Mouse (Mus musculus): ENCODE results near the gene Klf11. TPM values are rescaled to one million over a fixed set of nuclear protein-coding genes. Genes with fewer than 3 reads are reported as not detected.
A peak's percentile ranks its signal among the peaks of the same experiment; 100 is the strongest.
"Not testable (repeated sequence)": the region's sequence is repeated elsewhere in the genome, so short reads cannot be mapped to it uniquely, and the experiment has no call there.

The Klf11 gene
- polyA plus RNA-seq, 1 experiment from 2014 or later: 12.3 TPM

DNA sequence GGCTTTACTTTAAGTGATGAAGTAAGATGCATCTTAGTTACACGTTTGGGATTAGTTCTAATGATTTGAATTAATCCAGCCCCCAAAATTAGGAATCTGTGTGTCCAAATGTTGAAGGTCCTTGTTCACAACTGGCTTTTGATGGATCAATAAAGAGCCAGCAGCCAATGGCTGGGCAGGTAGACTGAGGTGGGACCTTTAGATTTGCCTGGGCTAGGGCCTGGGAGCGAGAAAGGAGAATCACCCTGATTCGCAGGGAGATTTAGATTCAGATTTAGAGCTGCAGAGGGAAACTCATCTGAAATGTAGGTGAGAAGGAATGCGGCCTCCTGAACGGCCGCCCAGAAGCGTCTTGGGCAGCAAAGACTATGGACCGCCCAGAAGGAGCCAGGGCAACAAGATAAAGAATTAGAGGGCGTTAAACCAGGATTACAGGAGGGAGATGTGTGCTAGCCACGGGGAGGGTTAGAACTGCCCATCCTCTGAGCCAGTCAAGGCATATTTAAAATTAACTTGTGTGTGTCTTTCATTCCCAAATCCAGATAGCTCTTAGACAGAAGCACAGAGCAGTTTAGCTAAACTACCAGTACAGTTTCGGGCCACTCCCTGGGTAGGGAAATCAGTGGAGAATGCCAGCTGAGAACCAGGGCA lies 35.7 kb downstream of the Klf11 start:
- H3K27me3 ChIP-seq (ENCODE audit: insufficient read depth, low read length): peaks cover 2% of the 10 kb centered on the region
- H3K27ac ChIP-seq (ENCODE audit: low read depth): peak overlapping the region; percentile 44
- no peak for ATAC-seq (ENCODE audit: insufficient read depth)
- DNase-seq: no peak
- H3K9ac ChIP-seq: no peak overlapping the region
- H3K4me1 ChIP-seq (ENCODE audit: insufficient read depth): peaks cover 4% of the 10 kb centered on the region; the same call in 1 of the 2 replicates
- H3K4me2 ChIP-seq: no peak overlapping the region
- WGBS: 53% methylated on average over 11 of the region's 11 CpGs
- H3K9me3 ChIP-seq (ENCODE audit: low read depth, low read length): no peaks in the 10 kb centered on the region
- no peak overlapping the region for H3K4me3 ChIP-seq (ENCODE audit: low read depth, low read length)
- no peak for TF ChIP-seq CTCF (IDR thresholded peaks at IDR 0.05; ENCODE audit: low read depth)
- H3K36me3 ChIP-seq (ENCODE audit: insufficient read depth): no peaks in the 10 kb centered on the region

GRCm38 (mm10) chr12:24690351-24690750 lies 39.3 kb downstream of the Klf11 start:
- TF ChIP-seq CTCF (IDR thresholded peaks at IDR 0.05; ENCODE audit: low read depth): no peak
- Histone ChIP-seq H3K36me3 (ENCODE audit: insufficient read depth) (no peaks in the 10 kb centered on the region), H3K9me3 (ENCODE audit: low read depth, low read length) (no peaks in the 10 kb centered on the region), H3K4me3 (ENCODE audit: low read depth, low read length) (no peak overlapping the region), H3K9ac (no peak overlapping the region), H3K4me2 (no peak overlapping the region), H3K27me3 (ENCODE audit: insufficient read depth, low read length) (no peaks in the 10 kb centered on the region), H3K27ac (ENCODE audit: low read depth) (no peak overlapping the region), H3K4me1 (ENCODE audit: insufficient read depth) (no peaks in the 10 kb centered on the region)
- WGBS: 83% methylated on average over 3 of the region's 3 CpGs
- ATAC-seq (ENCODE audit: insufficient read depth) (no peak), DNase-seq (no peak)

DNA sequence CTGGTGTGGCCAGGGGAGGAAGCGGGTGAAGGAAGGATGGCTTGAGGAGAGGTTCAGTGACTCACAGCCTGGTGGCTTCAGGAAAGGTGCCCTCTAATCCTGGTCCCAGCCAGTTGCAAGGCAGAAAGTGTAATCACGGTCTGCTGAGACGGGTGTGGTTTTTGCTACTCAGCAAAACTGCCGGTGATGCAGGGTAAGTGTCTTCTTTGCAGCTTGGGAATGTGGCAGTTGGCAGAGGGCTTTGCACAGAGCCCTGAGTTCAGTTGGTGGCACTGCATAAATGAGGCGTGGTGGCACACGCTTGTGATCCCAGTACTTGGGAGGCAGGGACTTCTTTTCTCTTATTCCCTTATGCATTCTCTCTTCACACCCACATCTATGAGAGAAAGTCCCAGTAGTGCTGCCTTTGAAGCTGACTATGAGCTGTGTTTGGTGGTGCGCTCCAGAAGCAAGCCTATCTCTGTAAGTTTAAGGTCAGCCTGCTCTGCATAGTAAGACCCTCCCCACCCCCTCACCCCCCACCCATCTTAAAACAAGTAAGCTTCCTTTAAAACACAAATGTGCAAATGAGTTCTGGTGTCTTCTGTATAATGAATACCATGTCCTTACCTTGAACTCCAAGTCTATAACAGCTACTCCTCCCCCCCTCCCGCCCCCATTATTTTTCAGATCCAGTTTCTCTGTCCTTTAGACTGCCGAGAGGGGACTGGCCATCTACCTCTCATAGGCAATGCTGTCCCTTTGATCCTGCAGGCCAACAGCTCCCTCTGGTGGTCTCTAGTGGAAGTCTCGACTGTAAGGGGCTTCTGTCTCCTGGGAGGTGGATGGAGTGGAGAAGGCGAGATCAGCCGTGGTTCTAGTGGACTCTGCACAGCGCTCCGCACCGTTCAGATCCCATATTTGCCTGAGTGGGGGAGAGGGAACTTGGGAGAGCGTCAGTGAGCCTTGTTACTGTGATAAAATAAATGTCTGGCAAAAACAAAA lies 45.7 kb downstream of the Klf11 start:
- Histone ChIP-seq H3K4me2 (no peak overlapping the region), H3K36me3 (ENCODE audit: insufficient read depth) (no peaks in the 10 kb centered on the region), H3K9ac (no peak overlapping the region), H3K9me3 (ENCODE audit: low read depth, low read length) (no peaks in the 10 kb centered on the region), H3K27ac (ENCODE audit: low read depth) (no peak overlapping the region), H3K4me3 (ENCODE audit: low read depth, low read length) (no peak overlapping the region), H3K27me3 (ENCODE audit: insufficient read depth, low read length) (no peaks in the 10 kb centered on the region), H3K4me1 (ENCODE audit: insufficient read depth) (no peaks in the 10 kb centered on the region)
- ATAC-seq (ENCODE audit: insufficient read depth): peak; percentile 84
- TF ChIP-seq CTCF (IDR thresholded peaks at IDR 0.05; ENCODE audit: low read depth): peak; percentile 97
- WGBS: 41% methylated on average over 16 of the region's 16 CpGs
- peak; percentile 93 for DNase-seq

- Histone ChIP-seq H3K27ac (ENCODE audit: low read depth) (no peak overlapping the region), H3K9ac (no peak overlapping the region), H3K27me3 (ENCODE audit: insufficient read depth, low read length) (no peaks in the 10 kb centered on the region), H3K4me2 (no peak overlapping the region), H3K9me3 (ENCODE audit: low read depth, low read length) (no peaks in the 10 kb centered on the region), H3K4me3 (ENCODE audit: low read depth, low read length) (no peak overlapping the region), H3K4me1 (ENCODE audit: insufficient read depth) (no peaks in the 10 kb centered on the region), H3K36me3 (ENCODE audit: insufficient read depth) (no peaks in the 10 kb centered on the region)
- ATAC-seq (ENCODE audit: insufficient read depth) (peak; percentile 47; the same call in 1 of the 2 replicates), DNase-seq (no peak)
- WGBS: 62% methylated on average over 8 of the region's 8 CpGs
- no peak for TF ChIP-seq CTCF (IDR thresholded peaks at IDR 0.05; ENCODE audit: low read depth)
These were observed 46.6 kb downstream of the Klf11 start for GRCm38 (mm10) chr12:24697484-24698204.

GRCm38 (mm10) chr12:24698514-24698913 lies 47.4 kb downstream of the Klf11 start:
- DNase-seq (no peak), ATAC-seq (ENCODE audit: insufficient read depth) (no peak)
- no peak overlapping the region for H3K9ac ChIP-seq
- H3K4me3 ChIP-seq (ENCODE audit: low read depth, low read length): no peak overlapping the region
- no peak overlapping the region for H3K27ac ChIP-seq (ENCODE audit: low read depth)
- WGBS: 70% methylated on average over 3 of the region's 3 CpGs
- H3K9me3 ChIP-seq (ENCODE audit: low read depth, low read length): no peaks in the 10 kb centered on the region
- TF ChIP-seq CTCF (IDR thresholded peaks at IDR 0.05; ENCODE audit: low read depth): no peak
- no peak overlapping the region for H3K4me2 ChIP-seq
- H3K4me1 ChIP-seq (ENCODE audit: insufficient read depth): no peaks in the 10 kb centered on the region
- no peaks in the 10 kb centered on the region for H3K27me3 ChIP-seq (ENCODE audit: insufficient read depth, low read length)
- no peaks in the 10 kb centered on the region for H3K36me3 ChIP-seq (ENCODE audit: insufficient read depth)

DNA sequence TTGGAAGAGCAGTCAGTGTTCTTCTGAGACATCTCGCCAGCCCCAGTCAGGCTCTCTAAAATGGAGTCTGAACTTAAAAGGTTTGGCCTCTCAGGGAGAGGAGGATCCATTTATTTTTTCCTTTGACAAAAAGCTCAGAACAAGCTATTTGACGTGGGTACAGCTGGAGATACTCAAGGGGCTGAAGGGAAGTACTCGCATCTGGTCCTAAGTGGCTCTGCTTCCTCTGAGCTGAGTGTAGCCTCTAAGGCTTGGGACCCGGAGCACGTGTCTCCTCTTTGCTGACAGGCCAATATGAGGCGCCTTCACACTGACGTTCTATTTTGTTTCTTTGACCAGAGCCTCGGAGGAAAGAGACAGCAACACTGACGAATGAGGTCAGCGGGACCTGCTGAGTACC lies 48.5 kb downstream of the Klf11 start:
- Histone ChIP-seq H3K27ac (ENCODE audit: low read depth) (no peak overlapping the region), H3K36me3 (ENCODE audit: insufficient read depth) (no peaks in the 10 kb centered on the region), H3K9ac (no peak overlapping the region), H3K4me1 (ENCODE audit: insufficient read depth) (no peaks in the 10 kb centered on the region), H3K9me3 (ENCODE audit: low read depth, low read length) (no peaks in the 10 kb centered on the region), H3K4me3 (ENCODE audit: low read depth, low read length) (no peak overlapping the region), H3K4me2 (no peak overlapping the region), H3K27me3 (ENCODE audit: insufficient read depth, low read length) (no peaks in the 10 kb centered on the region)
- DNase-seq (peak; percentile 18), ATAC-seq (ENCODE audit: insufficient read depth) (peak; percentile 40; the same call in 1 of the 2 replicates)
- WGBS: 38% methylated on average over 10 of the region's 10 CpGs
- no peak for TF ChIP-seq CTCF (IDR thresholded peaks at IDR 0.05; ENCODE audit: low read depth)

DNA sequence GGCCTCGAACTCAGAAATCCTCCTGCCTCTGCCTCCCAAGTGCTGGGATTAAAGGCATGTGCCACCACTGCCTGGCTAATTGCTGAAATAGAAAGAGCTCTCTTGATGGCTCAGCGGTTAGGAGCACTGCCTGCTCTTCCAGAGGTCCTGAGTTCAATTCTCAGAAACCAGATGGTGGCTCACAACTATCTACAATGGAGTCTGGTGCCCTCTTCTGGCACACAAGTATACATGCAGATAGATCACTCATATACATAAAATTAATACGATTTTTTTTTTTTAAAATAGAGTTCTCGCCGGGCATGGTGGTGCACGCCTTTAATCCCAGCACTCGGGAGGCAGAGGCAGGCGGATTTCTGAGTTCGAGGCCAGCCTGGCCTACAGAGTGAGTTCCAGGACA lies 50.5 kb downstream of the Klf11 start:
- not testable (repeated sequence) for H3K9me3 ChIP-seq (ENCODE audit: low read depth, low read length); H3K4me3 ChIP-seq (ENCODE audit: low read depth, low read length); H3K4me2 ChIP-seq; ATAC-seq (ENCODE audit: insufficient read depth); DNase-seq; H3K4me1 ChIP-seq (ENCODE audit: insufficient read depth); H3K9ac ChIP-seq; H3K27me3 ChIP-seq (ENCODE audit: insufficient read depth, low read length); H3K27ac ChIP-seq (ENCODE audit: low read depth); H3K36me3 ChIP-seq (ENCODE audit: insufficient read depth)
- 84% methylated on average over 9 of the region's 9 CpGs for WGBS
